Mouse (Mus musculus): ENCODE results near the gene Slc22a6. TPM values are rescaled to one million over a fixed set of nuclear protein-coding genes. Genes with fewer than 3 reads are reported as not detected.

The Slc22a6 gene
- polyA plus RNA-seq, 1 experiment = not detected

DNA sequence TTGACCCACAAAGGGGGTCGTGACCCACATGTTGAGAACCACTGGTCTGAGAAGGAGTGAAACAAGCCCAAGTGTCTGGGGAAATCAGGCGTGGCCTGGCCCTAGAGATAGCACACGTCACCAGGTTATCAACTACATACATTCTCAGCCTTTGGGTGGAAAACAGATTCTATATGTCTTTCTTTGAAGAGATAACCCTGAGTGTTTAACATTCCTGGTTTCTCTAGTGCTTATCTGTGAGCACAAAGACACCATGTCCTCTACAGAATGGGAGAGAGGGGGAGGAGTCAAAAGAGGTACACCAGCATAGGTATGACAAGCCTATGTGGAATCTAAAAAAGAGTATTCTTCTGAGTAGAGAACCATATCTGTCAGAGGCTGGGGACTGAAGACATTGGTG lies 14.9 kb upstream of the Slc22a6 start:
- TF ChIP-seq GATA1 (IDR thresholded peaks at IDR 0.05; ENCODE audit: borderline replicate concordance, low read length) = no peak
- TF ChIP-seq FLI1 (IDR thresholded peaks at IDR 0.05; ENCODE audit: low read length) = no peak
- no peaks in the 10 kb centered on the region for H3K9me3 ChIP-seq
- no peak overlapping the region for H3K4me3 ChIP-seq (replicated peaks)
- H3K36me3 ChIP-seq (replicated peaks; ENCODE audit: low read length) = no peaks in the 10 kb centered on the region
- H3K4me1 ChIP-seq = peaks cover 23% of the 10 kb centered on the region
- H3K27me3 ChIP-seq (replicated peaks) = peaks cover 10% of the 10 kb centered on the region

DNA sequence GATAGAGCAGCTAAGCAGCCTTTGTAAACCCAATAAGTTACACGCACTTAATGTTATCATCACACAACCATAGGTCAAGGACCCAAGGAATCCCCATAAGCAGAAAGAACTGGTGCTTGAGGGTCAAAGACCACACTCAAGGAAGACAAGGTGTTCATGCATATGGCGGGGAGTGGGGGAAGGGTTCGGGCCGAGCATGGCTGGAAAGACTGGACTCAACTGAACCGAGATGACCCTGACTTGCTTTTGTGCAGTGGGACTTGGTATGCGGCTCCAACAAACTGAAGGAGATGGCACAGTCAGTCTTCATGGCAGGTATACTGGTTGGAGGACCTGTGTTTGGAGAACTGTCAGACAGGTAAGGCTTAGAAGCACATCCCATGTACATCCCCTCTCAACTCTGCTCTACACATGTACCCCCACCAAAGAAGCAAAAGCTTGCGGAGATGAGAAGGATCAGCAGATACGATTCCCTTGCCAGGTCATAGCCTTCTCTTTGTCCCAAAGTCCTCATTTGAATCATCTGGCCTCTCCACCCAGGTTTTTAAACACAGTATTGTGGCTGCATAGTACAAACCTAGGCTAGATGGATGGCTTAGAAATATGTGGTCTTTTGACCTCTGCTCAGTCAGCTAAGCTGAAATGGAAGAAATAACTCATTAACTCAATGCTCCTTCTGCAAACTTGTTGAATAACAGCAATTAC lies 13.2 kb upstream of the Slc22a6 start:
- Histone ChIP-seq H3K4me1 (peaks cover 23% of the 10 kb centered on the region), H3K36me3 (replicated peaks; ENCODE audit: low read length) (no peaks in the 10 kb centered on the region), H3K27me3 (replicated peaks) (peaks cover 18% of the 10 kb centered on the region), H3K9me3 (no peaks in the 10 kb centered on the region), H3K4me3 (replicated peaks) (no peak overlapping the region)
- TF ChIP-seq GATA1 (IDR thresholded peaks at IDR 0.05; ENCODE audit: borderline replicate concordance, low read length) (no peak), FLI1 (IDR thresholded peaks at IDR 0.05; ENCODE audit: low read length) (no peak)

DNA sequence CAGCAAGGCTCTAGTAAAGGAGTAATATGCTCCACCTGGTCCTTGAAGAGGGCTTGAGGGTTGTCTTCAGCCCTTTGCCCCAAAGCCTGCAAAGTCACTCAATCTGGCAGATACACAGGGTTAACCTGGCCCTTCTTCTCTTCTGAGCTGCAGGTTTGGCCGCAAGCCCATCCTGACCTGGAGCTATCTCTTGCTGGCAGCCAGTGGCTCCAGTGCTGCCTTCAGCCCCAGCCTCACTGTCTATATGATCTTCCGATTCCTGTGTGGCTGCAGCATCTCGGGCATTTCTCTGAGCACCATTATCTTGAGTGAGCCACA lies 12.6 kb upstream of the Slc22a6 start:
- TF ChIP-seq GATA1 (IDR thresholded peaks at IDR 0.05; ENCODE audit: borderline replicate concordance, low read length) (no peak), FLI1 (IDR thresholded peaks at IDR 0.05; ENCODE audit: low read length) (no peak)
- no peaks in the 10 kb centered on the region for H3K9me3 ChIP-seq
- peaks cover 23% of the 10 kb centered on the region for H3K4me1 ChIP-seq
- H3K36me3 ChIP-seq (replicated peaks; ENCODE audit: low read length) = no peaks in the 10 kb centered on the region
- peaks cover 19% of the 10 kb centered on the region for H3K27me3 ChIP-seq (replicated peaks)
- H3K4me3 ChIP-seq (replicated peaks) = no peak overlapping the region

DNA sequence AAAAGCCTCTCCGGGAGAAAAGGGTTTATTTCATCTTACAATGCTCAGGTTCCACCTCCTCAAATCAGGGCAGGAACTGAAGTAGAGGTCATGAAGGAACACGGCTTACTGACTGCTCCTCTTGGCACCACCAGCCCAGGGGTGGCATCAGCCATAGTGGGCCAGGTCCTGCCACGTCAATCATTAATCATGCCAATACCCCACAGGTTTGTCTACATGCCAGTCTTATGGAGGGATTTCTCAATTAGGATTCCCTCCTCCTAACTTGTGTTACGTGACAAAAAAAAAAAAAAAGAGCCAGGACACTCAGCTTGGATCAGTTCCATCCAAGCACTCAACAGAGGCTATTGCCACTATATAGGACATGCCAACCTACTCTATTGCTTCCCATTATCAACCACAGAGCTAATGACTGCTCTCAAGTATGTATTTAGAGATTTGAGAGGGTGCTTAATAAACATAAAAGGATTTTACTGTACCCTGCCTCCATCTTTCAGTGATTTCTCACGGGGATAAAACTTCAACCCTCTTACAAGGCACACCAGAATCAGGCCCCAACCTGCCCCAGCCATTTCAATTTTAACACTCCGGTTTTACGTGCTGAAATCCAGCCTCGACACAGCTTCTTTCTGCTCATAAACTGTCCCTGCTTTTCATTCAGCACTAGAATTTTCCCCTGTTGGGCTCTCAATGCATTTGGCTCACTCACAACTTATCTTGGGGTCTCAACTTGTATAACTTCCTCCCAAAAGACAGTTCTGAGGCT lies 6.3 kb upstream of the Slc22a6 start:
- Histone ChIP-seq H3K36me3 (replicated peaks; ENCODE audit: low read length) (no peaks in the 10 kb centered on the region), H3K27me3 (replicated peaks) (peaks cover 43% of the 10 kb centered on the region), H3K4me1 (no peaks in the 10 kb centered on the region), H3K4me3 (replicated peaks) (no peak overlapping the region), H3K9me3 (no peaks in the 10 kb centered on the region)
- no peak for TF ChIP-seq GATA1 (IDR thresholded peaks at IDR 0.05; ENCODE audit: borderline replicate concordance, low read length)
- no peak for TF ChIP-seq FLI1 (IDR thresholded peaks at IDR 0.05; ENCODE audit: low read length)

DNA sequence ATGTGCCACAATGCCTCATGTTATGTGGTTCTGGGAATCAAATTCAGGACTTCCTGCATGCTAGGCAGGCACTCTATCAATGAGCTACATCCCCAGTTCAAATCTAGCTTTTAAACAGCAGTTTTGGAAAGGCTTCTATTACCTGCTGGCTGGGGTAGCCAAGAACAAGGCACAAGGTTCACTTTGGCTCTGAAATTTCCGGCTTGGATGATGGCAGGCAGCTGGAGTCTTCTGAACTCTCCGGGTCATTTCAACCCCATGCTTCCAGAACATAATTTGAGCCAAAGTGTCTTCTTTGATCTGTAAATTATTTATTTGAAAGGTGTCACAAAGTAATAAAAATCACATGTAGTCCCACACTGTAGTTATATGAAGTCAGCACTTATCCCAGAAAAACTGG lies 4.7 kb upstream of the Slc22a6 start:
- Histone ChIP-seq H3K36me3 (replicated peaks; ENCODE audit: low read length) (no peaks in the 10 kb centered on the region), H3K4me3 (replicated peaks) (no peak overlapping the region), H3K4me1 (no peaks in the 10 kb centered on the region), H3K9me3 (no peaks in the 10 kb centered on the region), H3K27me3 (replicated peaks) (peaks cover 39% of the 10 kb centered on the region)
- TF ChIP-seq FLI1 (IDR thresholded peaks at IDR 0.05; ENCODE audit: low read length) = no peak
- TF ChIP-seq GATA1 (IDR thresholded peaks at IDR 0.05; ENCODE audit: borderline replicate concordance, low read length) = no peak

DNA sequence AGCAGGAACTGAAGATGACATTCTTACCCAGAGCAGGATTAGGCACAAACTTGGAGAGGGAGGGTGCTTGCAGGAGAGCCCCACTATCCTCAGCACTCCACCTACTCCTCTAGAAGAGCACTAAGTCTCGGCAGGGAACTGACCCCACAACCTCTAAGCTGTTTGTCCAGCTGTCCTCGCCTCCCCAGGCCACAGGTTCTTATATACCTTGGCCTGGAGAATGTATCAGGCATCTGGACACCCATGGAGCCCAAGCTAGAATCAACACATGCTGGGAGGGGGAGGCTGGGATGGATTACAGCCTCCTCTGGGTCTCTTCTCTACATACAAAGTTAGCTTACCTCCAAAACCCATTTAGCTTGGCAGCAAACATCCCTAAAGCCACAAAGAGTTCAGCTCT lies 3.5 kb upstream of the Slc22a6 start:
- Histone ChIP-seq H3K36me3 (replicated peaks; ENCODE audit: low read length) (no peaks in the 10 kb centered on the region), H3K27me3 (replicated peaks) (peaks cover 46% of the 10 kb centered on the region), H3K9me3 (no peaks in the 10 kb centered on the region), H3K4me1 (no peaks in the 10 kb centered on the region), H3K4me3 (replicated peaks) (no peak overlapping the region)
- TF ChIP-seq FLI1 (IDR thresholded peaks at IDR 0.05; ENCODE audit: low read length) (no peak), GATA1 (IDR thresholded peaks at IDR 0.05; ENCODE audit: borderline replicate concordance, low read length) (no peak)

DNA sequence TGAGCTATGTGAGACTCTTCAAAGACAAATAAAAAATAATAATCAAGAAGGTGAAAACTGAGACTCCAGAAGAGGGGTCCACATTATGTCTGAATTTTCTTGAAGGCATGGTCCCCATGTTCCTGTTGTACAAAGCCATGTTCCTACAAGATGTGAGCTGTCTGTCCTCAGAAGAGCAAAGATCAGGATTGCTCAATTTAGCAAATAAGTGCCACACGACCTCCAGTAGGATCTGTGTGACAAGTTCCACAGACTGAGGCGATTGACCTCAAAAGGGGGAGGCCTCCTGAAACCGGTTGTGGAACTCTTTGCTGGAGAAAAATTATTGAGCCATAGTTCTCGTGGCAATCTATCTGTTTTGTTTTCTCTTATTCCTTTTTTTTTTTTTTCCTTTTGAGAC lies 1.5 kb upstream of the Slc22a6 start:
- H3K27me3 ChIP-seq (replicated peaks) = peaks cover 46% of the 10 kb centered on the region
- H3K4me1 ChIP-seq = no peaks in the 10 kb centered on the region
- no peak overlapping the region for H3K4me3 ChIP-seq (replicated peaks)
- no peaks in the 10 kb centered on the region for H3K36me3 ChIP-seq (replicated peaks; ENCODE audit: low read length)
- TF ChIP-seq FLI1 (IDR thresholded peaks at IDR 0.05; ENCODE audit: low read length) = no peak
- no peak for TF ChIP-seq GATA1 (IDR thresholded peaks at IDR 0.05; ENCODE audit: borderline replicate concordance, low read length)
- H3K9me3 ChIP-seq = peaks cover 3% of the 10 kb centered on the region; the same call in 1 of the 2 replicates

DNA sequence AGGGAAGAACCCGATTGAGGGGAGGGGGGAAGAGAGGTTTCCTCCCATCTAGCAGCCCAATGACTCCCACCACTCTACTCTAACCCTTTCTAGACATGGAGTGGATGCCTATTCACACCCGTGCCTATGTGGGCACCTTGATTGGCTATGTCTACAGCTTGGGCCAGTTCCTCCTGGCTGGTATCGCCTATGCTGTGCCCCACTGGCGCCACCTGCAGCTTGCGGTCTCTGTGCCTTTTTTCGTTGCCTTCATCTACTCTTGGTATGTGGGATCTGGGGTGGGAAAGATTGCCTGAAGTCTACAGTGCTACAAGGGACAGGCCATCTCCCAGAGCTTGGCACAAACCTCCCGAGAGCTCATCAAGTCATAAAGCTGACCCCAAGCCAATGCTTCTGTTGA lies 3.3 kb downstream of the Slc22a6 start:
- no peak for TF ChIP-seq GATA1 (IDR thresholded peaks at IDR 0.05; ENCODE audit: borderline replicate concordance, low read length)
- TF ChIP-seq FLI1 (IDR thresholded peaks at IDR 0.05; ENCODE audit: low read length) = no peak
- H3K36me3 ChIP-seq (replicated peaks; ENCODE audit: low read length) = no peaks in the 10 kb centered on the region
- peaks cover 3% of the 10 kb centered on the region; the same call in 1 of the 2 replicates for H3K9me3 ChIP-seq
- peaks cover 8% of the 10 kb centered on the region for H3K4me1 ChIP-seq
- H3K27me3 ChIP-seq (replicated peaks) = peaks cover 32% of the 10 kb centered on the region
- H3K4me3 ChIP-seq (replicated peaks) = no peak overlapping the region

DNA sequence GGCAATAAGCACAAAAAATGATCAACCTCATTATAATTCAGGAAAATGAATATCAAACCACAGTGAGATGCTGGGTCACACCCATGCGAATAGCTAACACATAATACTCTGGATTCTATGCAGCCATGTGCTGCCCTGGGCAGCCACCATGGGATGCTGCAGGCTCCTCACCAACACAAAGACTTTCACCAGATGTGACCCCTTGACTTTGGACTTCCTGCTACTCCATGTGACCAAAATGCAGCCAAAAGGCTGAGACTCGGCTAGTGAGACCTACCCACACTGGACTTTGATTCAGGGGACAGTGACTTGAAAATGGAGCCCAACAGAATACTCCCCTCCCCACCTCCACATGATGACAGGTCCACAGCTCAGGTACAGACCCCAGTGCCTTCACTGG lies 12.4 kb downstream of the Slc22a6 start:
- Histone ChIP-seq H3K4me3 (replicated peaks) (no peak overlapping the region), H3K4me1 (peaks cover 30% of the 10 kb centered on the region), H3K27me3 (replicated peaks) (peaks cover 8% of the 10 kb centered on the region), H3K9me3 (peaks cover 5% of the 10 kb centered on the region; the same call in 1 of the 2 replicates), H3K36me3 (replicated peaks; ENCODE audit: low read length) (no peaks in the 10 kb centered on the region)
- TF ChIP-seq FLI1 (IDR thresholded peaks at IDR 0.05; ENCODE audit: low read length) = no peak
- TF ChIP-seq GATA1 (IDR thresholded peaks at IDR 0.05; ENCODE audit: borderline replicate concordance, low read length) = no peak

DNA sequence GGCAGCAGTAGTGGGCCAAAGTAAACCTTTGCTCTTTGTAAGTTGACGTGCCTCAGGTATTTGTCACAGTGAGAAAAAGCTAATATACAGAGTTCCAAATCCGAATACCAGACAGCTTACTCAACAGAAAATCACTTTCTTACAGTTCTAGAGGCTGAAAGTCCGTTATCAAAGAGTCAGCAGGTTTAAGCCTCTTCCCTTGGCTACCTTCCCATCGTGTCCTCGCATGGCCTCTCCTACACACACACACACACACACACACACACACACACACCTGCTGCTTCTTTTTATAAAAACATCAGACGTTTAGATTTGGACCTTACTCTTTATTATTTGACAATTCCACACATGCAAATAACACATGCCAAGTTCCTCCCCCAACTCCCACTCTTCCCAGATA lies 13.0 kb downstream of the Slc22a6 start:
- Histone ChIP-seq H3K4me3 (replicated peaks) (no peak overlapping the region), H3K36me3 (replicated peaks; ENCODE audit: low read length) (no peaks in the 10 kb centered on the region), H3K27me3 (replicated peaks) (peaks cover 3% of the 10 kb centered on the region), H3K4me1 (peaks cover 24% of the 10 kb centered on the region), H3K9me3 (peaks cover 5% of the 10 kb centered on the region; the same call in 1 of the 2 replicates)
- TF ChIP-seq GATA1 (IDR thresholded peaks at IDR 0.05; ENCODE audit: borderline replicate concordance, low read length) (no peak), FLI1 (IDR thresholded peaks at IDR 0.05; ENCODE audit: low read length) (no peak)
